Mouse (Mus musculus) E14TG2a.4 (cell line): ENCODE data around the gene Atp5g2.
"Not testable (repeated sequence)": the region's sequence is repeated elsewhere in the genome, so short reads cannot be mapped to it uniquely, and the experiment has no call there.

ENCODE experiments used
- H3K27me3 ChIP-seq: 2 replicates; pipeline ENCODE4 v1.6.1; 2014; ENCODE audit warnings: low read length, control low read depth; ENCODE audit not compliant: insufficient read depth
- H3K36me3 ChIP-seq: 2 replicates; pipeline ENCODE4 v1.6.1; 2014; ENCODE audit warnings: low read length, control low read depth; ENCODE audit not compliant: insufficient read depth
- H3K4me1 ChIP-seq: replicated peaks from 2 replicates; pipeline ENCODE4 v1.6.1; 2014; ENCODE audit warnings: low read depth, low read length, control low read depth
- H3K4me3 ChIP-seq: replicated peaks from 2 replicates; pipeline ENCODE4 v1.5.1; 2014; ENCODE audit warnings: mild to moderate bottlenecking, low read length
- H3K9me3 ChIP-seq: 2 replicates; pipeline ENCODE4 v1.6.1; 2014; ENCODE audit warnings: low read length, control low read depth
- CTCF ChIP-seq: conservative IDR thresholded peaks from 2 replicates; pipeline ENCODE4 v1.5.1; 2014; ENCODE audit warnings: low read length
- NANOG ChIP-seq: IDR thresholded peaks from 2 replicates; pipeline ENCODE4 v1.6.1; 2014; ENCODE audit warnings: borderline replicate concordance, low read length, mixed read lengths
- POU5F1 ChIP-seq: IDR thresholded peaks from 2 replicates; pipeline ENCODE4 v1.6.1; 2014; ENCODE audit warnings: low read length, borderline replicate concordance

Atp5g2 gene

GRCm38 (mm10) chr15:102673548-102673947, 1.4 kb upstream of the Atp5g2 start:
- peak; percentile 53 for TF ChIP-seq NANOG
- no peak for TF ChIP-seq POU5F1
- Histone ChIP-seq H3K4me1 (peaks cover 54% of the 10 kb centered on the region), H3K9me3 (no peaks in the 10 kb centered on the region), H3K36me3 (peaks cover 12% of the 10 kb centered on the region), H3K27me3 (no peaks in the 10 kb centered on the region), H3K4me3 (peak overlapping the region; percentile 81)

- H3K36me3 ChIP-seq, result peaks cover 30% of the 10 kb centered on the region
- peak overlapping the region; percentile 81 for H3K4me3 ChIP-seq
- H3K9me3 ChIP-seq, result no peaks in the 10 kb centered on the region
- TF ChIP-seq POU5F1 (no peak), CTCF (no peak), NANOG (no peak)
- no peaks in the 10 kb centered on the region for H3K27me3 ChIP-seq
- H3K4me1 ChIP-seq, result peaks cover 72% of the 10 kb centered on the region
These were observed 384 bp downstream of the Atp5g2 start for GRCm38 (mm10) chr15:102671721-102672214.

GRCm38 (mm10) chr15:102670767-102671575, 1.2 kb downstream of the Atp5g2 start:
- no peaks in the 10 kb centered on the region for H3K27me3 ChIP-seq
- TF ChIP-seq POU5F1 (no peak), CTCF (peak; percentile 94), NANOG (no peak)
- no peaks in the 10 kb centered on the region for H3K9me3 ChIP-seq
- H3K36me3 ChIP-seq, result peaks cover 38% of the 10 kb centered on the region
- H3K4me3 ChIP-seq, result peak overlapping the region; percentile 91
- H3K4me1 ChIP-seq, result peaks cover 76% of the 10 kb centered on the region

- H3K4me3 ChIP-seq, result peak overlapping the region; percentile 91
- peaks cover 45% of the 10 kb centered on the region for H3K36me3 ChIP-seq
- TF ChIP-seq NANOG, result no peak
- no peak for TF ChIP-seq CTCF
- no peak for TF ChIP-seq POU5F1
- peaks cover 78% of the 10 kb centered on the region for H3K4me1 ChIP-seq
- H3K27me3 ChIP-seq, result no peaks in the 10 kb centered on the region
- H3K9me3 ChIP-seq, result no peaks in the 10 kb centered on the region
These were observed 1.9 kb downstream of the Atp5g2 start for GRCm38 (mm10) chr15:102670281-102670680.

GRCm38 (mm10) chr15:102669571-102669970, 2.6 kb downstream of the Atp5g2 start:
- Histone ChIP-seq H3K27me3 (no peaks in the 10 kb centered on the region), H3K36me3 (peaks cover 52% of the 10 kb centered on the region), H3K4me1 (peaks cover 75% of the 10 kb centered on the region), H3K4me3 (peak overlapping the region; percentile 91), H3K9me3 (no peaks in the 10 kb centered on the region)
- no peak for TF ChIP-seq CTCF
- TF ChIP-seq POU5F1, result no peak
- no peak for TF ChIP-seq NANOG

GRCm38 (mm10) chr15:102665494-102665893, 6.7 kb downstream of the Atp5g2 start:
- H3K4me3 ChIP-seq, result no peak overlapping the region
- H3K36me3 ChIP-seq, result peaks cover 92% of the 10 kb centered on the region
- TF ChIP-seq POU5F1 (no peak), CTCF (peak; percentile 81)
- H3K27me3 ChIP-seq, result no peaks in the 10 kb centered on the region
- no peaks in the 10 kb centered on the region for H3K9me3 ChIP-seq
- peaks cover 52% of the 10 kb centered on the region for H3K4me1 ChIP-seq

DNA sequence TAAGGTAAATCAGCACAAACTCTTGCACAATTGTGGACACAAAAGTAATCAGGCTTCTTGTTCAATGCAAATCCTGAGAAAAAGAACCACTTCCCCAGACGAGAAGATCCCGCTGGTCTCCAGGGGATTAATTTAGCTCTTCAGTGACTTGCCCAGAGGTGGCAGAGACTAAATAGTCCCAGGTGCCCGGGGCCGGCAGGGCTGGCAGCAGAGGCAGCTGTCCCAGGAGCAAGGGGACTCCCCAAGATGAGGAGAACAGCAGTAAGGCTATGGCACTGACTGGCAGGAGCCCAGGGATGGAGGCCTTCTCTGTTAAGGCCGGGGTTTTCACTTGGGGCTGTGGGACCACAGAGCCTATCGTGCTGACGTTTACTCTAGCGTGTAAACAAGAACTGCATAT, 8.3 kb downstream of the Atp5g2 start:
- Histone ChIP-seq H3K4me3 (no peak overlapping the region), H3K9me3 (no peaks in the 10 kb centered on the region), H3K4me1 (peaks cover 52% of the 10 kb centered on the region), H3K36me3 (peaks cover 96% of the 10 kb centered on the region), H3K27me3 (no peaks in the 10 kb centered on the region)
- TF ChIP-seq POU5F1, result no peak
- TF ChIP-seq NANOG, result no peak
- no peak for TF ChIP-seq CTCF

DNA sequence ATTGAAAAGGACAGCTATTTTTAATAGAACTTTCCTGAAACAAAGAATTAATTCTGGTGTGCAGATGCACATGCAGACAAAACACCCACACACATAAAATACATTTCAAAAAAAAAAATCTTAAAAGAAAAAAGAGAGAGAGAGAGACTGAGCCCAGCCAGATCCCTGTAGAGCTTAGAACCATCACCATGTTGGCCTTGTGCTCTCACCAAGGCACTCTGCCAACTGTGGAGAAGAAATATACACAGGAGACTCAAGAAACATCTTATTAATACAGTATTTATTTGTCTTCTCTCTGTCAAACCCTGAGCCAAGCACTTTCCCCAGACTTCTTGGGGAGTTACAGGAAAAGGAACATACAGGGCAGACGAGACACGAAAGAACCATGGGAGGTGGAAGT, 9.6 kb downstream of the Atp5g2 start:
- not testable (repeated sequence) for H3K9me3 ChIP-seq, H3K4me3 ChIP-seq, H3K27me3 ChIP-seq
- Histone ChIP-seq H3K4me1 (peaks cover 45% of the 10 kb centered on the region), H3K36me3 (peaks cover 84% of the 10 kb centered on the region)

- H3K4me1 ChIP-seq, result peaks cover 27% of the 10 kb centered on the region
- no peak for TF ChIP-seq POU5F1
- TF ChIP-seq CTCF, result no peak
- no peak for TF ChIP-seq NANOG
- peaks cover 38% of the 10 kb centered on the region for H3K36me3 ChIP-seq
- H3K9me3 ChIP-seq, result no peaks in the 10 kb centered on the region
- H3K4me3 ChIP-seq, result no peak overlapping the region
- no peaks in the 10 kb centered on the region; the same call in 1 of the 2 replicates for H3K27me3 ChIP-seq
These were observed 14.2 kb downstream of the Atp5g2 start for GRCm38 (mm10) chr15:102657926-102658381.
